Mouse (Mus musculus) olfactory bulb, adult 2 months (tissue): ENCODE results near the gene Plcb1.

Experiments used
- CTCF ChIP-seq: fragments of 200-500 bp; IDR thresholded peaks from 2 replicates; pipeline ENCODE4 v1.5.1; 2012; ENCODE audit warnings: low read depth, mild to moderate bottlenecking, low read length, moderate library complexity; ENCODE audit not compliant: insufficient read depth
- POLR2A ChIP-seq: fragments of 200-500 bp; IDR thresholded peaks from 2 replicates; pipeline ENCODE4 v1.6.1; 2012; ENCODE audit warnings: mild to moderate bottlenecking, low read depth, low read length, moderate library complexity; ENCODE audit not compliant: insufficient read depth

DNA sequence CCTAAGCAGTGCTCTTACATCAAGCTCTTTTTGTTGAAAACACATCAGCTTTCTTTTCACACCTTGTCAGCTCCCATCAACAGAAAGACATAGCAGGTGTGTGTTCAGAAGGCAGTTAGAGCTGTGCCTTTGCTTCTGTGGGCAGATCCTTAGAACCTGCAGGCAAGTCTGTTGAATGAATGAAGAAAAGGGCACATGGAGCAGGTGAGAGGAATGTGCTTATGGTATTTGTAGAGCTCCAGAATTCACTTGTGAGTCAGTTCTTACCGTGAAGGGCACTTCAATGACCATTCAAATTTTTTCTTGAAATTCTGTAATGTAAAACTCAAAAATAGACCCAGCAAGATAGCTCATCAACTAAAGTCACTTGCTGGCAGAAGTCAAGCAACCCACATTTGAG, 423.0 kb downstream of the Plcb1 start:
- TF ChIP-seq POLR2A = no peak
- TF ChIP-seq CTCF = no peak
